Mouse (Mus musculus): ENCODE measurements at regions not wholly inside any gene's neighbourhood (a gene's known extent, or its start where the extent isn't known, plus 50 kb on each side); places are given as distances from the start of the nearest gene placed in this dataset.

DNA sequence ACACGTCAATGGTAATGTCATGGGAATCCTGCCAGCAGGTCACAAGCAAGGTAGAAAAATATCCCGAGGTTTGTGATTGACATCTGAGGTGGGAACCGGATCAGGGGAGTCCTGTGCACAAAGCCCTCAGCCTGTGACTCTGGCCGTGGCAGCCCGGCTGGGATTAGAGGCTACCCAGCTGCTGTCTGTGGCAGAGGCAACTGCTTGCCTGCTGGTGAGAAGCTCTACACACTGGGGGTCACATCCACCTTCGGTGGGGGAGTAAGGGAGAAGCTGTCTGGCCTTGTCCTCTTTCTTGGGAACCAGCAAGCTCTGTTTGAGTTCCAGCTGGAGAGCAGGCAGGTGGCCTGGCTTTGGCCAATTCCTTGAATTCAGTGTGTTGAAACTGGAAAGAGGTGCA, 64.3 kb upstream of the Cxcl12 start:
- Histone ChIP-seq H3K4me2 (no peak overlapping the region), H3K4me1 (peaks cover 4% of the 10 kb centered on the region; the same call in 1 of the 2 replicates), H3K9me3 (no peaks in the 10 kb centered on the region), H3K27ac (no peak overlapping the region), H3K27me3 (replicated peaks) (no peaks in the 10 kb centered on the region), H3K9ac (no peak overlapping the region), H3K36me3 (replicated peaks) (no peaks in the 10 kb centered on the region), H3K4me3 (no peak overlapping the region)
- 62% methylated on average over 6 of the region's 6 CpGs for WGBS
- no peak for ATAC-seq (replicated peaks)

DNA sequence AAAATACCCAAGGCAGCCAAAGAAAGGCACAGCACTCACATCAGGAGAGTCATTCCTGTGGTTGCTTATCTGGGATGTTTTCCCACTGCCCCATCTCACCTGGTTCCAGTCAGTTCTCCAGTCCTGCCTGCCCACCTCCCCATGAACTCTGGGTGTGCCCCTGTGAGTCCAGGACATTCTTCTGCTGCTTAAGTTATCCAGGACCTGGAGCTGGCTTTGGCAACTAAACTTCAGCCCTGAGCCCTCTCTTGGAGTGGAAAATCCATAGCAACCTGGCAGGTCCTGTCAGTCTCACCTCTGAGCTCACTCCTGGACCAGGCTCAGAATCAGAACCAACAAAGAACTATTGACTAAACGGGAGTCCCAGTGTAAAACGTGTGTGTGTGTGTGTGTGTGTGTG, 63.9 kb upstream of the Cxcl12 start:
- ATAC-seq (replicated peaks), result no peak
- Histone ChIP-seq H3K9ac (no peak overlapping the region), H3K4me1 (peaks cover 4% of the 10 kb centered on the region; the same call in 1 of the 2 replicates), H3K9me3 (no peaks in the 10 kb centered on the region), H3K27ac (no peak overlapping the region), H3K4me3 (no peak overlapping the region), H3K27me3 (replicated peaks) (no peaks in the 10 kb centered on the region), H3K4me2 (no peak overlapping the region), H3K36me3 (replicated peaks) (no peaks in the 10 kb centered on the region)
- WGBS, result 77% methylated on average over 2 of the region's 2 CpGs

DNA sequence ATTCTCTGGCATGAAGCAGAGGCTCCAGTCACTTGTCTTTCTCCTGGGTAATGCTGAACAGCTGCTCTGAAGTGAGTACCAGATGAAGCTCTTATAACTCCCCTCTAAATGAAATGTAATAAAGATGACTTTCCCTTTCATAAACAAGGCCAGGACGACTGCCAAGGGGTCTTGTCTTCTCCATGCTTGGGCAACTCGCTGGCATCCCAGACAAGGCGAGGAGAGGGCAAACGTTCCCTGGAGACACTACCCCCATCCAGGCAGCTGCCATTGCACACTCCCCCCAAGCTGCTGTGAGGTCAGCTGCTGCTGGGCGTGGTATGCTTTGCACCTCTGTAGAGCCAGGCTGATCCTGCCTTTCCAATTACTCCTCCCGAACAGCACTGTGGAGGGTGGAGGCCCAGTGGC, 63.1 kb upstream of the Cxcl12 start:
- Histone ChIP-seq H3K9me3 (no peaks in the 10 kb centered on the region), H3K4me1 (peaks cover 4% of the 10 kb centered on the region; the same call in 1 of the 2 replicates), H3K4me2 (no peak overlapping the region), H3K27ac (no peak overlapping the region), H3K27me3 (replicated peaks) (no peaks in the 10 kb centered on the region), H3K4me3 (no peak overlapping the region), H3K9ac (no peak overlapping the region), H3K36me3 (replicated peaks) (no peaks in the 10 kb centered on the region)
- ATAC-seq (replicated peaks), result no peak
- WGBS, result 50% methylated on average over 6 of the region's 6 CpGs

DNA sequence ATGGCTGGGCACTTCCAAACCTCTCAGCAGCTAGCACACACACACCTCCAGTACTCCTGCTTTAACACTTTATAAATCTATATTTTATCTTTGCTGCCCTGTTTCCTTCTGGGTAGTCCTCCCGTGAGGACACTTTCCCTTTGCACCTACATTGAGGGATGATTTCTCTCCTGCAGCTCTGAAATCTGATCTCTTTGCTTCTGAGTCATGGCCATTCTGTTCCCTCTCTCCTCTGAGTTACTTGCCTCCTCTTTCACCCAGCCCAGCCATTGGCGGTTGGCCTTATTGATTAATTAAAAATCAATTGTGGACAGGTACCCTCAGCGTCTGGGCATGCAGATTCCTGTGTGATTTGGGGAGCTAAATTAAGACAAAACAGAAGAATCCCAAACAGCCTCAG, 58.0 kb upstream of the Cxcl12 start:
- Histone ChIP-seq H3K36me3 (replicated peaks) (no peaks in the 10 kb centered on the region), H3K27me3 (replicated peaks) (no peaks in the 10 kb centered on the region), H3K27ac (no peak overlapping the region), H3K4me2 (no peak overlapping the region), H3K9me3 (no peaks in the 10 kb centered on the region), H3K9ac (no peak overlapping the region), H3K4me1 (peaks cover 2% of the 10 kb centered on the region; the same call in 1 of the 2 replicates), H3K4me3 (no peak overlapping the region)
- WGBS, result 69% methylated on average over 3 of the region's 3 CpGs
- no peak for ATAC-seq (replicated peaks)

DNA sequence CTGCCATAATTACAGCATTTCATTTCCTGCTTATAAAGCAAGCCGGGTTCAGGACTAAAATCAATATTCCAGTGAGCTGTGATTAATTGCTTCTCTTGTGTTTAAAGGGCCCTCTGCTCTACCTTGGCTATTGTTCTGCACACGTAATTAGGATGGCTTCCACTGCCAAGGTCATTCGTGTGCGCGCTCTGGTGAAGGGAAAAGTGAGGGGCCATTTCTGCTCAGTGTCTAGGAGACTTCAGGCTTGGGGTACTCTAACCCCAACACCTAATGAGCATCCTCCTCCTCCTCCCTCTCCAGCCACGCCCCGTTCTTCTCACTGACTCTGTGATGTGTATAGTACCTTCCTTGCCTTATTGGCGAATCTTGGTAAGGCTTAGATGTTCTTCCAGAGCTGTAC, 53.5 kb upstream of the Cxcl12 start:
- 75% methylated on average over 8 of the region's 8 CpGs for WGBS
- Histone ChIP-seq H3K4me3 (no peak overlapping the region), H3K27ac (no peak overlapping the region), H3K4me2 (no peak overlapping the region), H3K4me1 (no peaks in the 10 kb centered on the region), H3K9me3 (no peaks in the 10 kb centered on the region), H3K9ac (no peak overlapping the region), H3K27me3 (replicated peaks) (no peaks in the 10 kb centered on the region), H3K36me3 (replicated peaks) (no peaks in the 10 kb centered on the region)
- no peak for ATAC-seq (replicated peaks)

DNA sequence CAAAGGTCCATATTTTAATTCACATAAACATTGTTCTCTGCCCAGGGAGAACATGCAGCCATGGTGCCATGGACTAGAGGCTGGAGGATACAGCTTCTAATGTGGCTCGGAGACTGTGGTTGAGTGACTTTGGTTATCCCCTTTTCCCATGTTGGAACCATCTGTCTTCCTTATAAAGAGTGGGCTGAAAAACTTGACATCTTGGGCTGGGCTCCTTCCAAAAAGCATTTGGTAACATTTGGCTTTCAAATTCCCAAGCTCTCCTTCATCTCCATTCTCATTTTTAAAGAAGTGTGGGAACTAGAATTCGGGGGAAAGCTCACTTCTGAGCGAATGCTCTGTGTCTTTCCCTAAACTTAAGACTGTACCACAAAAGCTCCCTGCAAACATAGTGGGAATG, 50.3 kb upstream of the Cxcl12 start:
- H3K4me2 ChIP-seq, result no peak overlapping the region
- ATAC-seq (replicated peaks), result no peak
- H3K27me3 ChIP-seq (replicated peaks), result no peaks in the 10 kb centered on the region
- H3K36me3 ChIP-seq (replicated peaks), result no peaks in the 10 kb centered on the region
- no peak overlapping the region for H3K9ac ChIP-seq
- no peak overlapping the region for H3K4me3 ChIP-seq
- no peaks in the 10 kb centered on the region for H3K9me3 ChIP-seq
- WGBS, result 92% methylated on average over 3 of the region's 3 CpGs
- no peaks in the 10 kb centered on the region for H3K4me1 ChIP-seq
- H3K27ac ChIP-seq, result no peak overlapping the region

Measured in midbrain, embryonic 15.5 days (tissue).